Mouse (Mus musculus) embryonic facial prominence, embryonic 11.5 days (tissue): ENCODE results near the gene Ncapg2. TPM values are rescaled to one million over a fixed set of nuclear protein-coding genes. Genes with fewer than 3 reads are reported as not detected.

Experiments used
- ATAC-seq: fragments of 200-750 bp; cut with Nextera tagmentation; replicated peaks from 2 replicates; pipeline ENCODE4 v1.8.0; 2017; ENCODE audit warnings: low read depth; ENCODE audit not compliant: insufficient number of reproducible peaks, low FRiP score, low TSS enrichment
- DNase-seq: peaks from one replicate; pipeline ENCODE4 v3.0.0-alpha.2; 2015; ENCODE audit warnings: low spot score
- H3K27ac ChIP-seq: fragments of 300-500 bp; sonication (generic); replicated peaks from 2 replicates; pipeline ENCODE4 v1.5.1; 2014; ENCODE audit warnings: mild to moderate bottlenecking, low read depth, low read length, control low read depth
- H3K27me3 ChIP-seq: fragments of 300-500 bp; sonication (generic); 2 replicates; pipeline ENCODE4 v1.6.1; 2014; ENCODE audit warnings: mild to moderate bottlenecking, low read length, moderate library complexity, mixed read lengths; ENCODE audit not compliant: control insufficient read depth, insufficient read depth
- H3K36me3 ChIP-seq: fragments of 300-500 bp; sonication (generic); replicated peaks from 2 replicates; pipeline ENCODE4 v1.6.1; 2014; ENCODE audit warnings: low read depth, mild to moderate bottlenecking, low read length, moderate library complexity, mixed read lengths; ENCODE audit not compliant: control insufficient read depth, insufficient read depth
- H3K4me1 ChIP-seq: fragments of 300-500 bp; sonication (generic); 2 replicates; pipeline ENCODE4 v1.6.1; 2014; ENCODE audit warnings: low read length, mixed read lengths; ENCODE audit not compliant: control insufficient read depth, insufficient read depth
- H3K4me2 ChIP-seq: fragments of 300-500 bp; sonication (generic); 2 replicates; pipeline ENCODE4 v1.6.1; 2014; ENCODE audit warnings: low read depth, mild to moderate bottlenecking, control low read depth, low read length, moderate library complexity
- H3K4me3 ChIP-seq: fragments of 300-500 bp; sonication (generic); 2 replicates; pipeline ENCODE4 v1.5.1; 2014; ENCODE audit warnings: low read depth, low read length, control low read depth
- H3K9ac ChIP-seq: fragments of 300-500 bp; sonication (generic); replicated peaks from 2 replicates; pipeline ENCODE4 v1.6.1; 2014; ENCODE audit warnings: mild to moderate bottlenecking, control low read depth, low read length
- H3K9me3 ChIP-seq: fragments of 300-500 bp; sonication (generic); replicated peaks from 2 replicates; pipeline ENCODE4 v1.6.1; 2016; ENCODE audit warnings: mild to moderate bottlenecking, low read length, inconsistent platforms, mixed read lengths; ENCODE audit not compliant: control insufficient read depth
- WGBS: fragments of 180-500 bp; shearing (Covaris S2); extraction: QIAGEN DNeasy Blood & Tissue Kit; methylation state at CpG from one replicate; pipeline ENCODE4 v1.1.7; 2014; 5-methylcytosine and 5-hydroxymethylcytosine counted together
- polyA plus RNA-seq: library from polyadenylated mRNA; unstranded; fragments of >200 nt; fragmentation: Nextera tagmentation; extraction: Ambion mirVana; gene quantifications from 2 replicates; pipeline ENCODE4 v1.2.1, GENCODE M21; 2014

Ncapg2 gene
- polyA plus RNA-seq, 1 experiment from 2014 or later, result 47.7 TPM

- ATAC-seq (no peak), DNase-seq (no peak)
- H3K9ac ChIP-seq, result no peak overlapping the region
- H3K27ac ChIP-seq, result no peak overlapping the region
- no peaks in the 10 kb centered on the region for H3K36me3 ChIP-seq
- H3K4me1 ChIP-seq, result no peaks in the 10 kb centered on the region
- no peak overlapping the region for H3K4me2 ChIP-seq
- no peaks in the 10 kb centered on the region for H3K27me3 ChIP-seq
- H3K9me3 ChIP-seq, result no peaks in the 10 kb centered on the region
- WGBS, result 41% methylated on average over 1 of the region's 1 CpGs
- H3K4me3 ChIP-seq, result no peak overlapping the region
Observed at GRCm38 (mm10) chr12:116389868-116390267, 15.3 kb upstream of the Ncapg2 start.

- WGBS, result 70% methylated on average over 2 of the region's 2 CpGs
- Histone ChIP-seq H3K9ac (no peak overlapping the region), H3K4me2 (no peak overlapping the region), H3K4me1 (no peaks in the 10 kb centered on the region), H3K27me3 (no peaks in the 10 kb centered on the region), H3K4me3 (no peak overlapping the region), H3K36me3 (no peaks in the 10 kb centered on the region), H3K9me3 (no peaks in the 10 kb centered on the region; the same call in 1 of the 2 replicates), H3K27ac (no peak overlapping the region)
- DNase-seq, result no peak
- ATAC-seq, result no peak
Observed at GRCm38 (mm10) chr12:116394327-116394726, 10.9 kb upstream of the Ncapg2 start.

- Histone ChIP-seq H3K27ac (no peak overlapping the region), H3K4me2 (no peak overlapping the region), H3K4me3 (no peak overlapping the region), H3K9ac (no peak overlapping the region), H3K27me3 (no peaks in the 10 kb centered on the region), H3K4me1 (no peaks in the 10 kb centered on the region), H3K9me3 (no peaks in the 10 kb centered on the region; the same call in 1 of the 2 replicates), H3K36me3 (no peaks in the 10 kb centered on the region)
- ATAC-seq (no peak), DNase-seq (no peak)
- 77% methylated on average over 2 of the region's 2 CpGs for WGBS
Observed at GRCm38 (mm10) chr12:116395312-116395711, 9.9 kb upstream of the Ncapg2 start.

GRCm38 (mm10) chr12:116396072-116396695 lies 9.0 kb upstream of the Ncapg2 start:
- Histone ChIP-seq H3K9ac (no peak overlapping the region), H3K27me3 (no peaks in the 10 kb centered on the region), H3K4me2 (no peak overlapping the region), H3K4me3 (no peak overlapping the region), H3K36me3 (no peaks in the 10 kb centered on the region), H3K9me3 (no peaks in the 10 kb centered on the region; the same call in 1 of the 2 replicates), H3K4me1 (no peaks in the 10 kb centered on the region), H3K27ac (no peak overlapping the region)
- 84% methylated on average over 2 of the region's 2 CpGs for WGBS
- DNase-seq, result no peak
- no peak for ATAC-seq

- WGBS, result 95% methylated on average over 18 of the region's 18 CpGs
- H3K36me3 ChIP-seq, result no peaks in the 10 kb centered on the region; the same call in 1 of the 2 replicates
- H3K9ac ChIP-seq, result no peak overlapping the region
- DNase-seq (no peak), ATAC-seq (no peak)
- no peak overlapping the region for H3K4me3 ChIP-seq
- H3K4me1 ChIP-seq, result no peaks in the 10 kb centered on the region
- no peak overlapping the region for H3K27ac ChIP-seq
- no peaks in the 10 kb centered on the region for H3K27me3 ChIP-seq
- no peak overlapping the region for H3K4me2 ChIP-seq
- no peaks in the 10 kb centered on the region; the same call in none of the 2 replicates for H3K9me3 ChIP-seq
Observed at GRCm38 (mm10) chr12:116404012-116404679, 1.1 kb upstream of the Ncapg2 start.

GRCm38 (mm10) chr12:116405836-116406155 lies 594 bp downstream of the Ncapg2 start:
- DNase-seq, result peak; percentile 13
- H3K9ac ChIP-seq, result peak overlapping the region; percentile 85
- no peaks in the 10 kb centered on the region; the same call in 1 of the 2 replicates for H3K9me3 ChIP-seq
- no peaks in the 10 kb centered on the region for H3K4me1 ChIP-seq
- H3K36me3 ChIP-seq, result no peaks in the 10 kb centered on the region; the same call in 1 of the 2 replicates
- 0 out of 2 replicates have a peak overlapping the region, but pooled peaks have one; percentile 20 for H3K27ac ChIP-seq
- WGBS, result 10% methylated on average over 8 of the region's 8 CpGs
- H3K4me2 ChIP-seq, result peak overlapping the region; percentile 81
- no peak for ATAC-seq
- H3K27me3 ChIP-seq, result no peaks in the 10 kb centered on the region
- H3K4me3 ChIP-seq, result peak overlapping the region; percentile 76

- Histone ChIP-seq H3K9me3 (no peaks in the 10 kb centered on the region; the same call in 1 of the 2 replicates), H3K27ac (no peak overlapping the region), H3K36me3 (no peaks in the 10 kb centered on the region; the same call in none of the 2 replicates), H3K4me2 (no peak overlapping the region), H3K27me3 (no peaks in the 10 kb centered on the region), H3K4me1 (no peaks in the 10 kb centered on the region), H3K9ac (no peak overlapping the region), H3K4me3 (no peak overlapping the region)
- WGBS, result 92% methylated on average over 5 of the region's 5 CpGs
- DNase-seq, result no peak
- no peak for ATAC-seq
Observed at GRCm38 (mm10) chr12:116407883-116408282, 2.7 kb downstream of the Ncapg2 start.

- no peak overlapping the region for H3K4me3 ChIP-seq
- H3K4me1 ChIP-seq, result no peaks in the 10 kb centered on the region
- no peak overlapping the region for H3K9ac ChIP-seq
- no peaks in the 10 kb centered on the region for H3K9me3 ChIP-seq
- 97% methylated on average over 4 of the region's 4 CpGs for WGBS
- no peak overlapping the region for H3K27ac ChIP-seq
- peaks cover 5% of the 10 kb centered on the region for H3K36me3 ChIP-seq
- no peak for ATAC-seq
- H3K27me3 ChIP-seq, result no peaks in the 10 kb centered on the region
- no peak overlapping the region for H3K4me2 ChIP-seq
- no peak for DNase-seq
Observed at GRCm38 (mm10) chr12:116414941-116415340, 9.7 kb downstream of the Ncapg2 start.
